Mouse (Mus musculus) retina, embryonic 14.5 days (tissue): ENCODE measurements around the gene Loxl1.

Source experiments
- DNase-seq: peaks from one replicate; pipeline ENCODE4 v3.0.0-alpha.2; 2015; ENCODE audit warnings: low spot score

Loxl1 gene

DNA sequence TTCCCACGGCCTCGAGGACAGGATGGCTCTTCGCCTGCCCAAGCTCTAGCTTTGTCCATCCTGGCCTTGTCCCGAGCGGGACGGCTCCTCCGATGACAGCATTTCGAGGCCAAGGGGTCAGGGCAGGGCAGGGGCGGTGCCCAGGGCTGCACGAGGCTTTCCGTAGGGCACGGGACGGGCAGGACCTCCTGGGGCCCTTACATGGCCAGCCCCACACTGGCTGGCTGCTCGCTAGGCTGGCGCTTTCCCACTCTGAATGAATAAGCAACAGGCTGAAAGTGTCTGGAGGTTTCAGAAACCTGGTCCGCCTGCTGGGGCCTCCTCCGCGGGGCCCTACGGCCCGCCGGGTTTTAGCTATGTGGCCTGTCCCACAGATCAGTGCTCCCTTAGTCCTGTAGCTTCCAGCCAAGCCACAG lies at the start of gene Loxl1:
Gene Loxl1, minus strand, starts transcription at position 243 of the 416 bp plus-strand sequence.
- peak; percentile 77 for DNase-seq

- DNase-seq: no peak
Measured at GRCm38 (mm10) chr9:58361956-58362355, 49.0 kb upstream of the Loxl1 start.

DNA sequence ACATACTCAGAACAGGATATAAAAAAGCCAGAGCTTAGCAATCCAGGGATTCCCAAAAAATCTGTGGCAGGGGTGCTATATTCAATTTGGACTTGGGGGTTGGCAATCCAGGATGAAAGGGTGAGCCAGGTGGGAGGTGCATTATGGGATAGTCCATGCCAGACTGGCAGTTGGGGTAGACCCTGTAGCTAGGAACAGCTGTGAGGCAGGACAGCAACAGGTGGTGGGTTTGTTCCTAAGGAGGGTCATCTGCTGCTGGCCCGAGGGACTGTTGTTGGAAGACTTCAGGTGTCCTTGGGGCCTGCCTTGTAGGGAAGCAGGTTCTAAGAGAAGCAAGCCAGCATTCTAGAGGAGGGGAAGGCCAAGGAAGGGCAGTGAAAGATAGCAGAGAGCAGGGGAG lies 48.4 kb upstream of the Loxl1 start:
- no peak for DNase-seq

GRCm38 (mm10) chr9:58355262-58356050 lies 42.5 kb upstream of the Loxl1 start:
- DNase-seq: no peak

DNA sequence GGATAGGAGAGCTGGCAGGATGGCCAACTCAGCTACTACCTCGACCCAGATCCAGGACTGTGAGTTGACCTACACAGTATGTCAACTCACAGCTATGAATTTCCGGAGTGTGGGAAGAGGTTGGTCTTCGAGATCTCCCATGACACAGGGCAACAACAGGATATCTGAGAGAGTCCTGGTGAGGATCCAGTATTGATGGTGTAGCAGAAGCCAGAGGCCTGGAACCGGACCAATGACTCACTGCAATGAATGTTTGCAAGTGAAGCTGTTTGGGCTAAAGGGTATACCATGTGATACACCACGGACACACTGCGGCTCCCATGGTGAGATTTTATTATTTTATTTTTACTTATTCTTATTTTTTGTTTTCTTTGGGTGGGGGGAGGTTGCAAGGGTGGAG lies 41.7 kb upstream of the Loxl1 start:
- no peak for DNase-seq

GRCm38 (mm10) chr9:58353224-58353623 lies 40.2 kb upstream of the Loxl1 start:
- no peak for DNase-seq

DNA sequence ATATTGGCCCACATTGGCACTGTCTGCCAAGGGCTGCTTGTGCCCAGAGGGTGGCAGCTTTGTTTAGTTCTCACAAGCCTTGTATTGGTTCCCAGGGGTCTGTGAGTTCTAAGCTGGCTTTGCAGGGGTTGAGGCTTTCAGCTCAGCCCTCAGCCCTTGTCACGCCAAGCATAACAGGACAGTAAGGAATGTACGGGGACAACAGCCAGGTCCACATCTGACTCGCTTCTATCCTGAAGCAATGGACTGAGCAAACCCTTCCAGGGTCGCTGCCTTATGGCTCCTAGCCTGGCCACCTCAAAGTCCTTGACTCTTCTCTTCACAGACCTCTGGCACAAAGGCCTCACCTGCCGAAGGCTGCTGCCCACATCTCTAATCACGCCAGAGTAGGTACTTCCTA lies 34.8 kb upstream of the Loxl1 start:
- no peak for DNase-seq

DNA sequence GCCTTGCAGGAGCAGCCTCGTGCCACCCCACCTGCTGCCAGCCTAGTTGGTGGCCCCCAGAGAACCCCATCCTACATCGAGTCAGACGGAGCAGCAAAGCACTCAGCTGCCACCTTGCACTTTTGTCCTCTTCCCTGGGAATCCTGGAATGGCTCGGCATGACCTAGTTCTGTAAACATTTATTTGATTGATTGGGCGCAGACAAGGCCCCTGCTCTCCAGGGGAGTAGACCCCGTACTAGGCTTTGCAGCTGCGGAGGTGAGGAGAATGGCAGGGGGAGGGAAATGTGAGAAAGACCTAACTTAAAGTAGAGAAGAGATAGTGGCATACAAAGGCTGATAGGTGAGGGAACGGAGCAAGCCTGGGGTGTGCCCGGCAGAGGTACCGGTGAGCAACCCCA lies 33.5 kb upstream of the Loxl1 start:
- peak; percentile 81 for DNase-seq

DNA sequence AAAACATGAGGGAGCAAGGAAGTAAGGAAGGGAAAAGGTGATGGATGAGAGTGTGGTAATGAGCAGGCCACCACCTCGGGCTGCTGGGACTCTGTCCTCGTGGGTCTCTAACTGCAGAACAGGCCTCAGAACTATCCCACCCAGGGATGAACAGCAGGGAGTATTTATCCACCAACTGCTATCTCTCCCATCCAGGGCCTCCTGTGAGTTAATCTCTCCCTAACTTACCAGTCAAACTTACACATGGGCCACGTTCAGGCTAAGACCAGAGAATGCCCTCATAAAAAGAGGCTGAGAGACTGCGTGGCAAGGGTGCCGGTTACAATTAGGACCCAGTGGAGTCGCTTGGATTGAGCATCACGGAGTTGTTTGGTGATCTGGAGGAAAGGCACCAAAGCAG lies 33.0 kb upstream of the Loxl1 start:
- no peak for DNase-seq

GRCm38 (mm10) chr9:58341795-58342194 lies 28.8 kb upstream of the Loxl1 start:
- no peak for DNase-seq

DNA sequence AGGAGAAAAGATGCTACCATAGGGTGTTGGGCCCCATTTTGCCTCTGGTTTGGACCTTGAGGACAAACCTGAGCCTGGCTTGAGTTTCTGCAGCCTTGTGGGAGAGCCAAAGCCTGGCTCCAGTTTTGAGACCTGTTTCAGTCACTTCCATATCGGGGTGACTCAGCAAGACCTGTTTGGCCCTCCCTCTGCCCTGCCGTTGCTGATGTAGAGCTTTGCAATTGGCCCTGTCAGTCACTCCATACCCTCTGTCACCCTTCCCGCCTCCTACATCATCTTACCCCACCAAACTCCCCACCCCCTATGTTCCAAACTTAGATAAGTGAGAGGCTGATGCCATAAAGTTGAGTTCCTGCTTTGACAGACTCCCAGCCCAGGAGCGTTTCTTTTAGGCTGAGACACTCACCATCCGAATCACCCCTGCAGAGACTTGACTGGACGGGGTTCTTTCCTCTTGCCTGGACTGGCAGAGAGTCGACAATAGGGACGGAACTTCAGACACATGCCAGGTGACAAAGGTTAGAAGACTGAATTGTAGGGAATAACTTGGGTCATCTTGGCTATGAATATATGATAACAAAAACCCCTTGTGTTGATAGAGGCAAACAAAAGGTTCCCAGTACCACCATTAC lies 23.8 kb upstream of the Loxl1 start:
- no peak for DNase-seq

DNA sequence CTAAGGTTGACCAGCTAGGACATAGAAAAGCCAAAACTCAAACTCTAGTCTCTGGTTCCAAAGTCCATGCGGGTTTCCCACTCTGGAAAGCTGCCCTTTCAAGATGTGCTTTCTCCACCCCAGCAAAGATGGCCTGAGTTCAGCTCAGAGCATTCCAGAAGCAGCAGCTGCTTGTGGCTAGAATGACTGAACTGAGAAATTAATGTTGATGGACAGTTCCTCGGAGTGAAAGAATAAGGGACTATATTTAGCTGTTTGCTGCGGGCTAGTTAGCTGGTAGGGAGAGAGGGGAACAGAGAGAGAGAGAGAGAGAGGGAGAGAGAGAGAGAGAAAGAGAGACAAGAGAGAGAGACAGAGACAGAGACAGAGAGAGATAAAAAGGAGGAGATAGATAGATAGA lies 18.3 kb upstream of the Loxl1 start:
- DNase-seq: no peak

GRCm38 (mm10) chr9:58330293-58330692 lies 17.3 kb upstream of the Loxl1 start:
- peak; percentile 79 for DNase-seq

GRCm38 (mm10) chr9:58327382-58327781 lies 14.4 kb upstream of the Loxl1 start:
- no peak for DNase-seq

- no peak for DNase-seq
Measured at GRCm38 (mm10) chr9:58326477-58327180, 13.6 kb upstream of the Loxl1 start.

- DNase-seq: no peak
Measured at GRCm38 (mm10) chr9:58321681-58322080, 8.7 kb upstream of the Loxl1 start.

- no peak for DNase-seq
Measured at GRCm38 (mm10) chr9:58318317-58318716, 5.3 kb upstream of the Loxl1 start.

- DNase-seq: no peak
Measured at GRCm38 (mm10) chr9:58317381-58317780, 4.4 kb upstream of the Loxl1 start.

DNA sequence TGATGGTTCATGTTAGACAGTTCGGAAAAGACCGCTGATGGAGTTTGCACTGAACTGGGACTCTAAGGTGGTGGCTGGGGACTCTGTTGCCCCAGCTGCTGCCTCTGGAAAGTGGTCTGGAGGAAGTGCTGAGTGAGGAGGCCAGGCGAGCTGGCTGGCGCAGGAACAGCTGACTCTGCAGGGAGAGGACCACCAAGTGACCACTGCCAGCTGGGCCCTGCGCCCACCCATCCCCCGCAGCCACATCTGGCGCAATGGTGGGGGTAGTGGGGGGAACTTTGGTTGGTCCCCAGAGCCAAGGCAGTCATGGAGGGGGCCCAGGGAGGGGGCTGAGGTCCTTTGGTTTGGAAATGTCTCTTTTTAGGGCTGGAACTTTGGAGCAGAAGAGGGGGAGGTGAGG lies 3.8 kb upstream of the Loxl1 start:
- DNase-seq: no peak

DNA sequence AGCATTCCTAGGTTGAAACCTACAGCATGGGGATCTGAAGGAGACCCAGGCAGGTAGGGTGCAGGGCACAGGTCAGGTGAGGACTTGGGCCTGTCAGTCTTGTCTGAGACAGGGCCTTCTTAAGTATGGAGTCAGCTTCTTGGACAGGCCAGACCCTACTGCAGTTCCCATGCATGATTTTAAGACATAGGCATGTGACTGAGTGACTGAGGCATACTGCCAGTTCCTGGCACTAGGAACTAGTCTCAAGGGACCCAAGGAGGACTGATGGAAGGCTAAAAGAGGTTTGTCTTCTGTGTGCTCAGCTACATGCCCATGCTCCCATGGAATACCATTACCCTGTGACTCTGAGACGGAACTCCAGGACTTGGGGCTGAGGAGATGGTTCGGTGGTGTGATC lies 2.9 kb upstream of the Loxl1 start:
- no peak for DNase-seq

DNA sequence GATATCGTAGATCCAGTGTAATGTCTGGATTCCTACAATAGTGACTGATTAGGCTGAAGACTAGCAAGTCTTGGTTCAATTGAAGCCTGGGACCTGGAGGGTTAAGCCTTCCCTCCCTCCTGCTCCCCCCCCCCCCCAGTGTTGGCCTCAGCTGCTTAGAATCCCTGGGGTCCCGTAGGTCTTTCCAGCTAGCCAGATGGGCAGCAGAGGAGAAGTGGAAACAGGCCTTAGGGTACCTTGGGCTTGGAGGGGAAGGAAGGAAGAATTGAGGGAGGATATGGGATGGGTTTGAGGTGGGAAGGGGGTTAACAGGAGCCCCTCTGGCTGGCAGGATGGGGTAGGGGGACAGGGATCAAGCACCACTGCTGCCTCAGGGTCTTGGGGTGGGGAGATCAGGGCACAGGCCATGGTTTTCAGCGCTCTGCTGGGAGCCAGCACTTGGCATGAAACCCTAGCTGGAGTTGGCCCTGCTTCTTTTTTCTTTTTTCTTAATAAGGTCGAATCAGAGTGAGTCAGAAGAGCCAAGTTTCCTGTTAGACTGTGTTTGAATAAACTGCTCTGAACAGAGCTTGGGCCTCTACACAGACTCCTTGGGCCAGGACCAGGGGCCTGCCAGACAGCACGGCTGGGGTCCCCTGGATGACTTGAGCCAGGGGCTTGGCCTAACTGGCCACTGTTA lies 1.8 kb upstream of the Loxl1 start:
- no peak for DNase-seq

GRCm38 (mm10) chr9:58312196-58312943 lies 616 bp downstream of the Loxl1 start:
- no peak for DNase-seq
